Mouse (Mus musculus): ENCODE results near the gene Rpa1.

GRCm38 (mm10) chr11:75263964-75264312 lies 84.2 kb downstream of the Rpa1 start:
- TF ChIP-seq CTCF (IDR thresholded peaks at IDR 0.05; ENCODE audit: insufficient read depth, low read length), result no peak
- TF ChIP-seq POLR2A (IDR thresholded peaks at IDR 0.05; ENCODE audit: borderline replicate concordance, extremely low read depth, low read depth, low read length), result no peak

All from lung, adult 2 months (tissue).